Mouse (Mus musculus) bone marrow, adult 2 months (tissue): Measurements from ENCODE around the gene Piezo1. TPM values are rescaled to one million over a fixed set of nuclear protein-coding genes. Genes with fewer than 3 reads are reported as not detected.

ENCODE experiments used
- H3K27ac ChIP-seq: fragments of 200-500 bp; 2 replicates; pipeline ENCODE4 v1.5.1; 2012; ENCODE audit warnings: low read depth, mild to moderate bottlenecking, control low read depth, inconsistent platforms, low read length; ENCODE audit not compliant: control insufficient read depth, poor library complexity, insufficient read depth
- H3K4me1 ChIP-seq: fragments of 200-500 bp; 2 replicates; pipeline ENCODE4 v1.6.1; 2011; ENCODE audit warnings: low read length; ENCODE audit not compliant: control insufficient read depth, insufficient read depth
- H3K4me3 ChIP-seq: fragments of 200-500 bp; replicated peaks from 2 replicates; pipeline ENCODE3; 2011; ENCODE audit warnings: mild to moderate bottlenecking, low read depth, low read length, control low read depth; ENCODE audit not compliant: control insufficient read depth
- CTCF ChIP-seq: fragments of 200-500 bp; IDR thresholded peaks from 2 replicates; pipeline ENCODE4 v1.5.1; 2011; ENCODE audit warnings: low read length, control low read depth; ENCODE audit not compliant: control insufficient read depth, insufficient read depth
- POLR2A ChIP-seq: fragments of 200-500 bp; IDR thresholded peaks from 2 replicates; pipeline ENCODE4 v1.6.1; 2011; ENCODE audit warnings: low read depth, mild to moderate bottlenecking, control low read depth, low read length, borderline replicate concordance; ENCODE audit not compliant: control insufficient read depth
- WGBS: fragments of 180-500 bp; shearing (Covaris S2); methylation state at CpG from one replicate; pipeline ENCODE4 v1.1.7; 2018; 5-methylcytosine and 5-hydroxymethylcytosine counted together
- polyA plus RNA-seq: library from polyadenylated mRNA; stranded (reverse); fragments of >200 nt; gene quantifications from 2 replicates; pipeline ENCODE4 v1.2.4, GENCODE M21; 2011; ENCODE audit warnings: low replicate concordance; ENCODE audit not compliant: missing spikeins, insufficient read depth, insufficient read length

Piezo1 gene
- polyA plus RNA-seq, 1 experiment: 49.3 TPM

- WGBS: 84% methylated on average over 9 of the region's 9 CpGs
- Histone ChIP-seq H3K4me1 (no peaks in the 10 kb centered on the region; the same call in 1 of the 2 replicates), H3K4me3 (no peak overlapping the region), H3K27ac (no peak overlapping the region)
- TF ChIP-seq CTCF: no peak
- TF ChIP-seq POLR2A: no peak
Observed at GRCm38 (mm10) chr8:122584981-122585380, 33.9 kb upstream of the Piezo1 start.

GRCm38 (mm10) chr8:122580926-122581325 is 29.8 kb upstream of the Piezo1 start:
- Histone ChIP-seq H3K4me3 (no peak overlapping the region), H3K27ac (no peak overlapping the region), H3K4me1 (no peaks in the 10 kb centered on the region; the same call in 1 of the 2 replicates)
- TF ChIP-seq POLR2A (no peak), CTCF (no peak)
- WGBS: 89% methylated on average over 15 of the region's 15 CpGs

- 82% methylated on average over 7 of the region's 7 CpGs for WGBS
- Histone ChIP-seq H3K4me1 (no peaks in the 10 kb centered on the region; the same call in 1 of the 2 replicates), H3K4me3 (no peak overlapping the region), H3K27ac (no peak overlapping the region)
- no peak for TF ChIP-seq POLR2A
- TF ChIP-seq CTCF: no peak
Observed at GRCm38 (mm10) chr8:122579196-122579595, 28.1 kb upstream of the Piezo1 start.

GRCm38 (mm10) chr8:122577116-122577515 is 26.0 kb upstream of the Piezo1 start:
- no peaks in the 10 kb centered on the region; the same call in 1 of the 2 replicates for H3K4me1 ChIP-seq
- 62% methylated on average over 10 of the region's 10 CpGs for WGBS
- H3K27ac ChIP-seq: no peak overlapping the region
- no peak overlapping the region for H3K4me3 ChIP-seq
- TF ChIP-seq POLR2A (no peak), CTCF (no peak)

- peak within 1 kb of the TSS; percentile 67 for H3K27ac ChIP-seq
- WGBS: under 1% methylated on average over 39 of the region's 39 CpGs
- H3K4me3 ChIP-seq: peak within 1 kb of the TSS; percentile 71
- TF ChIP-seq CTCF: no peak
- TF ChIP-seq POLR2A: peak; percentile 71; the same call in 1 of the 2 replicates
- no peaks in the 10 kb centered on the region; the same call in 1 of the 2 replicates for H3K4me1 ChIP-seq
Observed at GRCm38 (mm10) chr8:122576648-122577022, 25.5 kb upstream of the Piezo1 start, which contains the start of gene Aprt. Gene Aprt, minus strand, starts transcription at chr8:122576909.

GRCm38 (mm10) chr8:122575735-122576647 is 24.9 kb upstream of the Piezo1 start:
- peak overlapping the region; percentile 71 for H3K4me3 ChIP-seq
- H3K4me1 ChIP-seq: no peaks in the 10 kb centered on the region; the same call in 1 of the 2 replicates
- WGBS: 6% methylated on average over 21 of the region's 21 CpGs
- peak overlapping the region; percentile 67 for H3K27ac ChIP-seq
- TF ChIP-seq POLR2A (no peak), CTCF (no peak)

- H3K4me1 ChIP-seq: no peaks in the 10 kb centered on the region; the same call in 1 of the 2 replicates
- WGBS: 42% methylated on average over 8 of the region's 8 CpGs
- peak overlapping the region; percentile 67 for H3K27ac ChIP-seq
- H3K4me3 ChIP-seq: peak overlapping the region; percentile 71
- TF ChIP-seq CTCF (no peak), POLR2A (no peak)
Observed at GRCm38 (mm10) chr8:122575286-122575685, 24.2 kb upstream of the Piezo1 start.

- WGBS: 71% methylated on average over 10 of the region's 10 CpGs
- Histone ChIP-seq H3K4me1 (no peaks in the 10 kb centered on the region; the same call in 1 of the 2 replicates), H3K4me3 (peak overlapping the region; percentile 29), H3K27ac (peak overlapping the region; percentile 67)
- TF ChIP-seq POLR2A (no peak), CTCF (no peak)
Observed at GRCm38 (mm10) chr8:122574667-122575251, 23.6 kb upstream of the Piezo1 start.
